Mouse (Mus musculus): Measurements from ENCODE around the gene Rbm44. TPM values are rescaled to one million over a fixed set of nuclear protein-coding genes. Genes with fewer than 3 reads are reported as not detected.
A peak's percentile ranks its signal among the peaks of the same experiment; 100 is the strongest.

The Rbm44 gene
- polyA plus RNA-seq, 1 experiment: 14.4 TPM

- no peak for TF ChIP-seq CTCF (IDR thresholded peaks at IDR 0.05; ENCODE audit: control insufficient read depth, insufficient read depth, insufficient replicate concordance, low read depth, low read length)
- no peak for TF ChIP-seq POLR2A (IDR thresholded peaks at IDR 0.05; ENCODE audit: control insufficient read depth, low read depth, low read length)
- Histone ChIP-seq H3K36me3 (ENCODE audit: control insufficient read depth, insufficient read depth, low read length) (no peaks in the 10 kb centered on the region), H3K27me3 (ENCODE audit: control insufficient read depth, insufficient read depth, low read length) (no peaks in the 10 kb centered on the region), H3K27ac (ENCODE audit: control insufficient read depth, insufficient read depth, low read depth, low read length) (no peak overlapping the region), H3K4me3 (ENCODE audit: control insufficient read depth, low read depth, low read length) (no peak overlapping the region), H3K4me1 (ENCODE audit: control insufficient read depth, insufficient read depth, low read length) (no peaks in the 10 kb centered on the region)
Measured at GRCm38 (mm10) chr1:91103366-91103983, 41.4 kb upstream of the Rbm44 start.

GRCm38 (mm10) chr1:91107548-91107947 lies 37.3 kb upstream of the Rbm44 start:
- no peaks in the 10 kb centered on the region for H3K27me3 ChIP-seq (ENCODE audit: control insufficient read depth, insufficient read depth, low read length)
- TF ChIP-seq POLR2A (IDR thresholded peaks at IDR 0.05; ENCODE audit: control insufficient read depth, low read depth, low read length) (no peak), CTCF (IDR thresholded peaks at IDR 0.05; ENCODE audit: control insufficient read depth, insufficient read depth, insufficient replicate concordance, low read depth, low read length) (0 out of 2 replicates have a peak, but pooled peaks have one; percentile 1)
- no peaks in the 10 kb centered on the region for H3K36me3 ChIP-seq (ENCODE audit: control insufficient read depth, insufficient read depth, low read length)
- H3K4me3 ChIP-seq (ENCODE audit: control insufficient read depth, low read depth, low read length): no peak overlapping the region
- H3K4me1 ChIP-seq (ENCODE audit: control insufficient read depth, insufficient read depth, low read length): no peaks in the 10 kb centered on the region
- no peak overlapping the region for H3K27ac ChIP-seq (ENCODE audit: control insufficient read depth, insufficient read depth, low read depth, low read length)

- H3K36me3 ChIP-seq (ENCODE audit: control insufficient read depth, insufficient read depth, low read length): no peaks in the 10 kb centered on the region
- no peaks in the 10 kb centered on the region for H3K4me1 ChIP-seq (ENCODE audit: control insufficient read depth, insufficient read depth, low read length)
- H3K4me3 ChIP-seq (ENCODE audit: control insufficient read depth, low read depth, low read length): no peak overlapping the region
- no peak overlapping the region for H3K27ac ChIP-seq (ENCODE audit: control insufficient read depth, insufficient read depth, low read depth, low read length)
- H3K27me3 ChIP-seq (ENCODE audit: control insufficient read depth, insufficient read depth, low read length): no peaks in the 10 kb centered on the region
- TF ChIP-seq POLR2A (IDR thresholded peaks at IDR 0.05; ENCODE audit: control insufficient read depth, low read depth, low read length) (no peak), CTCF (IDR thresholded peaks at IDR 0.05; ENCODE audit: control insufficient read depth, insufficient read depth, insufficient replicate concordance, low read depth, low read length) (no peak)
Measured at GRCm38 (mm10) chr1:91109302-91109701, 35.6 kb upstream of the Rbm44 start.

GRCm38 (mm10) chr1:91112171-91112570 lies 32.7 kb upstream of the Rbm44 start:
- H3K27ac ChIP-seq (ENCODE audit: control insufficient read depth, insufficient read depth, low read depth, low read length): no peak overlapping the region
- TF ChIP-seq POLR2A (IDR thresholded peaks at IDR 0.05; ENCODE audit: control insufficient read depth, low read depth, low read length): no peak
- TF ChIP-seq CTCF (IDR thresholded peaks at IDR 0.05; ENCODE audit: control insufficient read depth, insufficient read depth, insufficient replicate concordance, low read depth, low read length): no peak
- no peak overlapping the region for H3K4me3 ChIP-seq (ENCODE audit: control insufficient read depth, low read depth, low read length)
- no peaks in the 10 kb centered on the region for H3K4me1 ChIP-seq (ENCODE audit: control insufficient read depth, insufficient read depth, low read length)
- no peaks in the 10 kb centered on the region for H3K36me3 ChIP-seq (ENCODE audit: control insufficient read depth, insufficient read depth, low read length)
- H3K27me3 ChIP-seq (ENCODE audit: control insufficient read depth, insufficient read depth, low read length): no peaks in the 10 kb centered on the region

- H3K27ac ChIP-seq (ENCODE audit: control insufficient read depth, insufficient read depth, low read depth, low read length): no peak overlapping the region
- TF ChIP-seq CTCF (IDR thresholded peaks at IDR 0.05; ENCODE audit: control insufficient read depth, insufficient read depth, insufficient replicate concordance, low read depth, low read length): no peak
- no peak for TF ChIP-seq POLR2A (IDR thresholded peaks at IDR 0.05; ENCODE audit: control insufficient read depth, low read depth, low read length)
- H3K4me3 ChIP-seq (ENCODE audit: control insufficient read depth, low read depth, low read length): no peak overlapping the region
- no peaks in the 10 kb centered on the region for H3K27me3 ChIP-seq (ENCODE audit: control insufficient read depth, insufficient read depth, low read length)
- H3K4me1 ChIP-seq (ENCODE audit: control insufficient read depth, insufficient read depth, low read length): no peaks in the 10 kb centered on the region
- H3K36me3 ChIP-seq (ENCODE audit: control insufficient read depth, insufficient read depth, low read length): no peaks in the 10 kb centered on the region
Measured at GRCm38 (mm10) chr1:91112606-91113005, 32.3 kb upstream of the Rbm44 start.

- Histone ChIP-seq H3K4me1 (ENCODE audit: control insufficient read depth, insufficient read depth, low read length) (no peaks in the 10 kb centered on the region), H3K27me3 (ENCODE audit: control insufficient read depth, insufficient read depth, low read length) (no peaks in the 10 kb centered on the region), H3K27ac (ENCODE audit: control insufficient read depth, insufficient read depth, low read depth, low read length) (no peak overlapping the region), H3K36me3 (ENCODE audit: control insufficient read depth, insufficient read depth, low read length) (no peaks in the 10 kb centered on the region), H3K4me3 (ENCODE audit: control insufficient read depth, low read depth, low read length) (no peak overlapping the region)
- no peak for TF ChIP-seq POLR2A (IDR thresholded peaks at IDR 0.05; ENCODE audit: control insufficient read depth, low read depth, low read length)
- TF ChIP-seq CTCF (IDR thresholded peaks at IDR 0.05; ENCODE audit: control insufficient read depth, insufficient read depth, insufficient replicate concordance, low read depth, low read length): no peak
Measured at GRCm38 (mm10) chr1:91122121-91122520, 22.8 kb upstream of the Rbm44 start.

- Histone ChIP-seq H3K36me3 (ENCODE audit: control insufficient read depth, insufficient read depth, low read length) (no peaks in the 10 kb centered on the region), H3K27me3 (ENCODE audit: control insufficient read depth, insufficient read depth, low read length) (no peaks in the 10 kb centered on the region), H3K4me3 (ENCODE audit: control insufficient read depth, low read depth, low read length) (no peak overlapping the region), H3K4me1 (ENCODE audit: control insufficient read depth, insufficient read depth, low read length) (no peaks in the 10 kb centered on the region), H3K27ac (ENCODE audit: control insufficient read depth, insufficient read depth, low read depth, low read length) (no peak overlapping the region)
- TF ChIP-seq CTCF (IDR thresholded peaks at IDR 0.05; ENCODE audit: control insufficient read depth, insufficient read depth, insufficient replicate concordance, low read depth, low read length): no peak
- TF ChIP-seq POLR2A (IDR thresholded peaks at IDR 0.05; ENCODE audit: control insufficient read depth, low read depth, low read length): no peak
Measured at GRCm38 (mm10) chr1:91123004-91123403, 21.9 kb upstream of the Rbm44 start.
